Mouse (Mus musculus) liver, postnatal 0 days (tissue): ENCODE data around the gene Fosl2.

Experiments used
- CTCF ChIP-seq: sonication (generic); IDR thresholded peaks from 2 replicates; pipeline ENCODE4 v1.5.1; 2016; ENCODE audit warnings: antibody characterized with exemption, low read depth
- EP300 ChIP-seq: IDR thresholded peaks from 2 replicates; pipeline ENCODE4 v1.6.1; 2016; ENCODE audit warnings: antibody characterized with exemption, low read depth, mild to moderate bottlenecking

- TF ChIP-seq CTCF: no peak
- no peak for TF ChIP-seq EP300
Observed at GRCm38 (mm10) chr5:32154931-32155688, 19.5 kb downstream of the Fosl2 start.
